ENCODE assay signal across 8 mouse cellular contexts in the genomic region with DNA sequence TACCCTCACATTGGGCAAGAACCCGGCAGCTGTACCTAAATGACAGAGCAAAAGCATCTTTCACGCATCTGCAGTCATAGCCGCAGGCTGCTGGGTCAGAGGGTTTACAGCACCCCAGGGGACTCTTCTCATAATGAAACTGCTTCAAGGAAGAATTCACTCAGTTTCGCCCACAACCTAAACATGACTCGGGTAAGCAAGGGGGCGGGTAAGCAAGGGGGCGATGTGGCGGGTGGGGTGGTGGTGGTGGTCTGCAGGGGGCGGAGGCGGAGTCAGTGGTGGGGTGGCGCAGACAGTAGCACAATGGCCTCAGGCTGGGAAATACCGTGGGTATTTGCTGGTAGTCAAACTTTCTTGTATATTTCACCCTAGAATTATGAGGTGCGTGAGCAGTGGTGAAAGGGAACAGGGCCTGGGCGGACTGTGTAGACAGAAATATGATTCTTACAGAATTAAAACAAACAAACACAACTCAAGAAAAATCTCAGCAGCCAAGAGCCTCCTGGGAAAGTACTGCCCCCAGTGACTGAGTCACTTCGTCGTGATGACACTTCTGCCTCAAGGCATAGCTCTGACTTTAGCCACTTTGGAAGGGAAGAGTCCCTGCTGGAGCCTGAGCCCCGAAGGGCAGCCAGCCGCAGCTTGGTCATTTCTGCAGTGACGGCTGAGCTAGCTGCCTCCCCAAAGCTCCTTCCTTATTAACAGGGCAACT. TPM values are rescaled to one million over a fixed set of nuclear protein-coding genes. Genes with fewer than 3 reads are reported as not detected.
DNase-seq lines count a peak whose midpoint lies in the region; ATAC-seq and TF ChIP-seq lines count a peak whose summit lies in the region.

No protein-coding gene starts in this region.

- peak overlapping the region; percentile 48 for H3K4me2 ChIP-seq in embryonic facial prominence, embryonic 13.5 days
- H3K4me2 ChIP-seq in midbrain, postnatal 0 days (ENCODE audit: low read depth, low read length, poor library complexity, severe bottlenecking), result peak overlapping the region; percentile 39

- H3K36me3 ChIP-seq in heart, embryonic 10.5 days, result no peaks in the 10 kb centered on the region
- H3K36me3 ChIP-seq in embryonic facial prominence, embryonic 13.5 days, result no peaks in the 10 kb centered on the region
- H3K36me3 ChIP-seq in midbrain, postnatal 0 days (ENCODE audit: insufficient read depth, low read length), result no peaks in the 10 kb centered on the region

- H3K9me3 ChIP-seq in heart, embryonic 10.5 days, result no peaks in the 10 kb centered on the region
- no peaks in the 10 kb centered on the region for H3K9me3 ChIP-seq in embryonic facial prominence, embryonic 13.5 days
- H3K9me3 ChIP-seq in midbrain, postnatal 0 days (ENCODE audit: low read length), result no peaks in the 10 kb centered on the region

- H3K27me3 ChIP-seq in heart, embryonic 10.5 days (ENCODE audit: insufficient read depth, poor library complexity, severe bottlenecking), result peaks cover 6% of the 10 kb centered on the region; the same call in 1 of the 2 replicates
- no peaks in the 10 kb centered on the region for H3K27me3 ChIP-seq in embryonic facial prominence, embryonic 13.5 days
- H3K27me3 ChIP-seq in midbrain, postnatal 0 days (ENCODE audit: insufficient read depth, low read length), result no peaks in the 10 kb centered on the region

- peak overlapping the region; percentile 32 for H3K4me3 ChIP-seq in heart, embryonic 10.5 days
- peak overlapping the region; percentile 7; the same call in 1 of the 2 replicates for H3K4me3 ChIP-seq in embryonic facial prominence, embryonic 13.5 days
- 0 out of 2 replicates have a peak overlapping the region, but pooled peaks have one; percentile 5 for H3K4me3 ChIP-seq in midbrain, postnatal 0 days (ENCODE audit: low read depth, low read length)

- H3K9ac ChIP-seq in embryonic facial prominence, embryonic 13.5 days, result 0 out of 2 replicates have a peak overlapping the region, but pooled peaks have one; percentile 7
- no peak overlapping the region for H3K9ac ChIP-seq in midbrain, postnatal 0 days (replicated peaks; ENCODE audit: low read length, poor library complexity, severe bottlenecking)

- H3K27ac ChIP-seq in heart, embryonic 10.5 days, result no peak overlapping the region
- no peak overlapping the region for H3K27ac ChIP-seq in embryonic facial prominence, embryonic 13.5 days
- no peak overlapping the region for H3K27ac ChIP-seq in midbrain, postnatal 0 days (ENCODE audit: low read depth, low read length)

- intact Hi-C loops in heart, postnatal 25 days (cut with DNase I), result no loop called here
- intact Hi-C loops in left cerebral cortex, postnatal 10 days (cut with DNase I), result no loop called here

- 33% methylated on average over 19 of the region's 19 CpGs for WGBS in heart, embryonic 10.5 days
- 10% methylated on average over 19 of the region's 19 CpGs for WGBS in embryonic facial prominence, embryonic 13.5 days
- WGBS in midbrain, postnatal 0 days, result 15% methylated on average over 19 of the region's 19 CpGs

- peaks cover 10% of the 10 kb centered on the region for H3K4me1 ChIP-seq in heart, embryonic 10.5 days
- peaks cover 25% of the 10 kb centered on the region for H3K4me1 ChIP-seq in embryonic facial prominence, embryonic 13.5 days
- H3K4me1 ChIP-seq in midbrain, postnatal 0 days (ENCODE audit: insufficient read depth, low read length), result peaks cover 5% of the 10 kb centered on the region

- ATAC-seq in embryonic facial prominence, embryonic 13.5 days (ENCODE audit: insufficient number of reproducible peaks, insufficient read depth, low FRiP score, low TSS enrichment, low read depth), result no peak
- 0 out of 2 replicates have a peak, but pooled peaks have one; percentile 38 for ATAC-seq in midbrain, postnatal 0 days (ENCODE audit: low FRiP score)

- DNase-seq in heart, embryonic 10.5 days (ENCODE audit: low spot score), result peak; percentile 52
- no peak for DNase-seq in heart, postnatal 25 days (ENCODE audit: low spot score)
- peak; percentile 23 for DNase-seq in induced T-regulatory cell, adult 2 months (ENCODE audit: low read depth)
- peak; percentile 34 for DNase-seq in midbrain, postnatal 0 days (ENCODE audit: low spot score)
- no peak for DNase-seq in left cerebral cortex, postnatal 10 days (ENCODE audit: extremely low spot score in 1 of 2, low spot score in 2 of 2)
- no peak for DNase-seq in cerebellum, postnatal 4 days (ENCODE audit: low spot score in 2 of 2)
- no peak for DNase-seq in ovary, adult 18-20 months (ENCODE audit: low spot score)

- TF ChIP-seq CTCF in midbrain, postnatal 0 days (IDR thresholded peaks at IDR 0.05), result no peak

RNA-seq across cellular contexts. Expression of gene Mex3b, which starts 55.8 kb away (rescaled TPM):
- 7.3 and 14.8 TPM in 2 replicates for polyA plus RNA-seq in heart, embryonic 10.5 days (2016; fragmentation: Nextera tagmentation; extraction: Ambion mirVana)
- total RNA-seq in heart, postnatal 25 days (2021), result 1 to 10 TPM; 1.6 to 2.5 TPM
- 35.9 and 37.1 TPM in 2 replicates for polyA plus RNA-seq in embryonic facial prominence, embryonic 13.5 days (2015; fragmentation: Nextera tagmentation; extraction: Ambion mirVana)
- total RNA-seq in midbrain, postnatal 0 days (2014; rRNA removed), result 101 and 105 TPM in 2 replicates
- polyA plus RNA-seq in midbrain, postnatal 0 days (2015; fragmentation: Nextera tagmentation; extraction: Ambion mirVana), result 14.5 and 17.1 TPM in 2 replicates
- 10 to 100 TPM; 30.2 to 32.4 TPM for total RNA-seq in left cerebral cortex, postnatal 10 days (2021)

Comparison
In these comparisons a context has a peak if more than half of its experiments do, and no peak if none do; other contexts are left out.
1. DNase-seq: peak in heart, embryonic 10.5 days (single experiment), induced T-regulatory cell, adult 2 months (single experiment) and midbrain, postnatal 0 days (single experiment); none in heart, postnatal 25 days (single experiment), left cerebral cortex, postnatal 10 days (0 of 2), cerebellum, postnatal 4 days (0 of 2) and ovary, adult 18-20 months (single experiment).
2. RNA of gene Mex3b, which starts 55.8 kb away (total RNA-seq): 101 to 105 TPM in midbrain, postnatal 0 days and 30.2 to 32.4 TPM in left cerebral cortex, postnatal 10 days; 1.6 to 2.5 TPM in heart, postnatal 25 days; every median in the first group is over 4 times any median in the second.
3. Peak in every context shown above with its lines, with median percentiles within 50 percentile points of each other: H3K4me3 ChIP-seq.